Mouse (Mus musculus) cerebellum, adult 9-11 months (tissue): ENCODE measurements around the gene Btbd1.

Source experiments
- DNase-seq: peaks from one replicate; pipeline ENCODE4 v3.0.0; 2022

Gene Btbd1

GRCm38 (mm10) chr7:81775325-81775724, 53.9 kb downstream of the Btbd1 start:
- DNase-seq, result no peak

GRCm38 (mm10) chr7:81772786-81773539, 56.3 kb downstream of the Btbd1 start:
- no peak for DNase-seq

- DNase-seq, result peak; percentile 36
Observed at GRCm38 (mm10) chr7:81763110-81763845, 66.0 kb downstream of the Btbd1 start.

- DNase-seq, result peak; percentile 84
Observed at GRCm38 (mm10) chr7:81762180-81763109, 66.8 kb downstream of the Btbd1 start, which contains the start of gene Ramac. Ramac (plus strand) TSS chr7:81762925.

GRCm38 (mm10) chr7:81747956-81748355, 81.3 kb downstream of the Btbd1 start:
- no peak for DNase-seq

- DNase-seq, result peak; percentile 14
Observed at GRCm38 (mm10) chr7:81744145-81744544, 85.1 kb downstream of the Btbd1 start.
